In the genomic region with DNA sequence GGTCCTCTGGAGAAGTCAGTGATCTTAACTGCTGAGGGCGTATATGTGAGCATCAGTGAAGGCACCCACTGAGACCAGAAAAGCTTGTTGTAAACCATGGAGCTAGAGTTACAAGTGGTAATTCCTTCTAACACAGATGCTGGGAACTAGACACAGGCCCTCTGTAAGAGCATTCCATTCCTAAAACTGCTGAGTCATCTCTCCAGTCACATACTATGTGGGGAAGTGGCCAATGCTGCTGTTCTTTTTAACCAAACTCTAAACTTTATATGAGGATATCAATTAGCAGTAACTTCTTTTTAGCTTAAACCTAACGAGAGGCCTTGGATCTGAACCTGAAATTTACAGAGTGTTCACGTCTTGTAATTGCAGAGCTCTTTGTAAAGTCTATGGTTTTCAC, we compare ENCODE assay signal across 22 mouse cellular contexts.
"Had no signal": no experiment of that assay in that cellular context is flagged by ENCODE, and none has a peak within 500 bp of the region (broad histone marks: within the 10 kb centered on the region; RNA-seq: fewer than 3 reads in every experiment).

No protein-coding gene starts in this region.

- H3K9me3 ChIP-seq: limb, embryonic 12.5 days; limb, embryonic 15.5 days; midbrain, embryonic 12.5 days; midbrain, embryonic 15.5 days; neural tube, embryonic 13.5 days; stomach, embryonic 15.5 days had no signal

- H3K27ac ChIP-seq: layer of hippocampus, adult 2 months; limb, embryonic 12.5 days; limb, embryonic 15.5 days; liver, embryonic 14.5 days; macrophage; midbrain, embryonic 12.5 days; midbrain, embryonic 15.5 days; neural tube, embryonic 13.5 days; stomach, embryonic 15.5 days had no signal

- ATAC-seq: liver, postnatal 0 days; lung, postnatal 0 days; midbrain, embryonic 15.5 days had no signal

- DNase-seq: kidney, adult 9 months; kidney, postnatal 25 days; layer of hippocampus, adult 9-11 months; left cerebral cortex, postnatal 4 days; liver, postnatal 0 days; lung, embryonic 14.5 days; retina, postnatal 1 day; right cerebral cortex, postnatal 25 days; spleen, adult 18-20 months; thymus, postnatal 36 days had no signal

- H3K36me3 ChIP-seq: limb, embryonic 12.5 days; limb, embryonic 15.5 days; midbrain, embryonic 12.5 days; midbrain, embryonic 15.5 days; neural tube, embryonic 13.5 days; stomach, embryonic 15.5 days had no signal

- H3K4me3 ChIP-seq: layer of hippocampus, adult 2 months; limb, embryonic 12.5 days; limb, embryonic 15.5 days; midbrain, embryonic 12.5 days; midbrain, embryonic 15.5 days; myocyte; neural tube, embryonic 13.5 days; stomach, embryonic 15.5 days had no signal

- H3K4me1 ChIP-seq: limb, embryonic 12.5 days; limb, embryonic 15.5 days; midbrain, embryonic 12.5 days; midbrain, embryonic 15.5 days; neural tube, embryonic 13.5 days; stomach, embryonic 15.5 days had no signal

- H3K27me3 ChIP-seq: limb, embryonic 12.5 days; limb, embryonic 15.5 days; midbrain, embryonic 12.5 days; midbrain, embryonic 15.5 days; neural tube, embryonic 13.5 days; stomach, embryonic 15.5 days had no signal

- H3K9ac ChIP-seq: limb, embryonic 12.5 days; limb, embryonic 15.5 days; liver, embryonic 14.5 days; liver, postnatal 0 days; lung, embryonic 14.5 days; midbrain, embryonic 12.5 days; midbrain, embryonic 15.5 days; neural tube, embryonic 13.5 days; stomach, embryonic 15.5 days had no signal

- H3K4me2 ChIP-seq: limb, embryonic 12.5 days; limb, embryonic 15.5 days; liver, embryonic 11.5 days; lung, embryonic 14.5 days; midbrain, embryonic 12.5 days; midbrain, embryonic 15.5 days; neural tube, embryonic 13.5 days; stomach, embryonic 15.5 days had no signal
